Mouse (Mus musculus): ENCODE data around the gene Vmn1r95.
"Not testable (repeated sequence)": the region's sequence is repeated elsewhere in the genome, so short reads cannot be mapped to it uniquely, and the experiment has no call there.

The Vmn1r95 gene

DNA sequence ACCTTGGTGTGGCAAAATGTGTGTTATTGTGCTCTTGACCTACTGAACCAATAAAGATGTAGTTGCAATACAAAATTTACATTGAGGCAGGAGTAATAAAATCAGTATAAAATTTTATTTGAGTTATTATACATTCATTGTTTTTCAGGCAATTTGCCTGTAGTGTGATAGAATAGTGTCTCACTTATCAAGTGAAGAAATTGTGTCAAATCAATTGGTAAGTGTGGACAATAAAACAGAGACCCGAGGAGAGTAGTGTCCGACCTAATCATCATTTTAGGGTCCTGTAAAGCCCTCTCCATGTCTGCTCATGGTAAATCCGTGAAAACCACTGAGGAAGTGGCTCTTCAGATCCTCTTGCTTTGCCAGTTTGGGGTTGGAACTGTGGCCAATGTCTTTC is at the start of gene Vmn1r95:
TSS of gene Vmn1r95 (plus strand) at position 301 of the 400 bp plus-strand sequence.
- not testable (repeated sequence) for DNase-seq

DNA sequence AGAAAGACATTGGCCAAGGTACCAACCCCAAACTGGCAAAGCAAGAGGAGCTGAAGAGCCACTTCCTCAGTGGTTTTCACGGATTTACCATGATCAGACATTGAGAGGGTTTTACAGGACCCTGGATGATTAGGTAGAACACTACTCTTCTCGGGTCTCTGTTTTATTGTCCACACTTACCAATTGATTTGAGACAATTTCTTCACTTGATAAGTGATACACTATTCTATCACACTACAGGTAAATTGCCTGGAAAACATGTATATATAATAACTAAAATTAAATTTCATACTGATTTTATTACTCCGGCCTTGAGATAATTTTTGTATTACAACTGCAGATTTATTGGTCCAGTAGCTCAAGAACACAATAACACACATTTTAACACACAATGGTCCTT is 25.2 kb upstream of the Vmn1r95 start, which contains the start of gene Vmn1r94:
TSS of gene Vmn1r94 (minus strand) at position 101 of the 400 bp plus-strand sequence.
- not testable (repeated sequence) for DNase-seq

DNA sequence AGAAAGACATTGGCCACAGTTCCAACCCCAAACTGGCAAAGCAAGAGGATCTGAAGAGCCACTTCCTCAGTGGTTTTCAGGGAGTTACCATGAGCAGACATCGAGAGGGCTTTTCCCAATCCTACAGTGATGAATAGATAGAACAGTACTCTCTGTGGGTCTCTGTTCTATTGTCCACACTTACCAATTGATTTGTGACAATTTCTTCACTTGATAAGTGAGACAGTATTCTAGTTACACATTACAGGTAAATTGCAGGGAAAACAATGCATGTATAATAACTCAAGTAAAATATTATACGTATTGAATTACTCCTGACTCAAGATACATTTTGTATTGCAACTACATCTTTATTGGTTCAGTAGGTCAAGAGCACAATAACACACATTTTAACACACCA is 12.0 kb downstream of the Vmn1r95 start, which contains the start of gene Gm6164:
TSS of gene Gm6164 (minus strand) at position 101 of the 400 bp plus-strand sequence.
- not testable (repeated sequence) for DNase-seq

DNA sequence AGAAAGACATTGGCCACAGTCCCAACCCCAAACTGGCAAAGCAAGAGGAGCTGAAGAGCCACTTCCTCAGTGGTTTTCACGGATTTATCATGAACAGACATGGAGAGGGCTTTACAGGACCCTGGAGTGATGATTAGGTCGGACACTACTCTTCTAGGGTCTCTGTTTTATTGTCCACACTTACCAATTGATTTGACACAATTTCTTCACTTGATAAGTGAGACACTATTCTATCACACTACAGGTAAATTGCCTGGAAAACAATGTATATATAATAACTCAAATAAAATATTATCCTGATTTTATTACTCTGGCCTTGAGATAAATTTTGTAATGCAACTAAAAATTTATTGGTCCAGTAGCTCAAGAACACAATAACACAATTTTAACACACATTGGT is 40.2 kb downstream of the Vmn1r95 start, which contains the start of gene Gm4498:
TSS of gene Gm4498 (minus strand) at position 101 of the 400 bp plus-strand sequence.
- not testable (repeated sequence) for DNase-seq

Measured in thymus, postnatal 14 days (tissue).